Mouse (Mus musculus): ENCODE results near the gene Olfr159. TPM values are rescaled to one million over a fixed set of nuclear protein-coding genes. Genes with fewer than 3 reads are reported as not detected.
"Not testable (repeated sequence)": the region's sequence is repeated elsewhere in the genome, so short reads cannot be mapped to it uniquely, and the experiment has no call there.

Olfr159 gene
- not detected in 2 replicates for polyA plus RNA-seq (2015; fragmentation: Nextera tagmentation; extraction: Ambion mirVana)

GRCm38 (mm10) chr4:43770909-43771308 lies at the start of gene Olfr159:
Olfr159 (minus strand) TSS chr4:43771009.
- no peaks in the 10 kb centered on the region for H3K27me3 ChIP-seq (ENCODE audit: control insufficient read depth, insufficient read depth, low read length)
- no peaks in the 10 kb centered on the region for H3K9me3 ChIP-seq (replicated peaks; ENCODE audit: control insufficient read depth, low read length)
- WGBS = 81% methylated on average over 6 of the region's 6 CpGs
- no peak for ATAC-seq (ENCODE audit: insufficient read depth, low FRiP score)
- H3K4me1 ChIP-seq (ENCODE audit: control insufficient read depth, insufficient read depth, low read length) = no peaks in the 10 kb centered on the region
- H3K4me3 ChIP-seq (replicated peaks; ENCODE audit: low read length) = no peak within 1 kb of the TSS
- H3K36me3 ChIP-seq (ENCODE audit: control insufficient read depth, insufficient read depth, low read length) = no peaks in the 10 kb centered on the region
- no peak within 1 kb of the TSS for H3K27ac ChIP-seq (ENCODE audit: low read length)
- H3K4me2 ChIP-seq (ENCODE audit: low read depth, low read length) = no peak within 1 kb of the TSS
- H3K9ac ChIP-seq (ENCODE audit: low read length) = no peak within 1 kb of the TSS

GRCm38 (mm10) chr4:43798936-43799335 lies 28.1 kb upstream of the Olfr159 start:
- Histone ChIP-seq H3K4me2 (ENCODE audit: low read depth, low read length) (no peak overlapping the region), H3K9ac (ENCODE audit: low read length) (no peak overlapping the region), H3K4me1 (ENCODE audit: control insufficient read depth, insufficient read depth, low read length) (no peaks in the 10 kb centered on the region), H3K36me3 (ENCODE audit: control insufficient read depth, insufficient read depth, low read length) (no peaks in the 10 kb centered on the region), H3K9me3 (replicated peaks; ENCODE audit: control insufficient read depth, low read length) (0 out of 2 replicates have a peak, but pooled peaks cover 6% of the 10 kb centered on the region), H3K4me3 (replicated peaks; ENCODE audit: low read length) (no peak overlapping the region), H3K27ac (ENCODE audit: low read length) (no peak overlapping the region), H3K27me3 (ENCODE audit: control insufficient read depth, insufficient read depth, low read length) (no peaks in the 10 kb centered on the region)
- ATAC-seq (ENCODE audit: insufficient read depth, low FRiP score) = no peak
- WGBS = 61% methylated on average over 7 of the region's 7 CpGs

- ATAC-seq (ENCODE audit: insufficient read depth, low FRiP score); H3K9ac ChIP-seq (ENCODE audit: low read length); H3K4me1 ChIP-seq (ENCODE audit: control insufficient read depth, insufficient read depth, low read length); H3K27me3 ChIP-seq (ENCODE audit: control insufficient read depth, insufficient read depth, low read length); H3K36me3 ChIP-seq (ENCODE audit: control insufficient read depth, insufficient read depth, low read length); H3K4me3 ChIP-seq (replicated peaks; ENCODE audit: low read length); H3K27ac ChIP-seq (ENCODE audit: low read length); H3K4me2 ChIP-seq (ENCODE audit: low read depth, low read length); H3K9me3 ChIP-seq (replicated peaks; ENCODE audit: control insufficient read depth, low read length): not testable (repeated sequence)
- WGBS = 76% methylated on average over 5 of the region's 5 CpGs
These were observed 25.0 kb upstream of the Olfr159 start for GRCm38 (mm10) chr4:43795844-43796243.

GRCm38 (mm10) chr4:43795296-43795695 lies 24.5 kb upstream of the Olfr159 start:
- no peaks in the 10 kb centered on the region for H3K9me3 ChIP-seq (replicated peaks; ENCODE audit: control insufficient read depth, low read length)
- H3K36me3 ChIP-seq (ENCODE audit: control insufficient read depth, insufficient read depth, low read length) = no peaks in the 10 kb centered on the region
- H3K4me1 ChIP-seq (ENCODE audit: control insufficient read depth, insufficient read depth, low read length) = no peaks in the 10 kb centered on the region
- no peaks in the 10 kb centered on the region for H3K27me3 ChIP-seq (ENCODE audit: control insufficient read depth, insufficient read depth, low read length)
- H3K27ac ChIP-seq (ENCODE audit: low read length) = no peak overlapping the region
- H3K4me3 ChIP-seq (replicated peaks; ENCODE audit: low read length) = no peak overlapping the region
- no peak overlapping the region for H3K9ac ChIP-seq (ENCODE audit: low read length)
- 72% methylated on average over 6 of the region's 6 CpGs for WGBS
- no peak for ATAC-seq (ENCODE audit: insufficient read depth, low FRiP score)
- H3K4me2 ChIP-seq (ENCODE audit: low read depth, low read length) = no peak overlapping the region

GRCm38 (mm10) chr4:43772304-43772703 lies 1.5 kb upstream of the Olfr159 start:
- Histone ChIP-seq H3K9me3 (replicated peaks; ENCODE audit: control insufficient read depth, low read length) (no peaks in the 10 kb centered on the region), H3K36me3 (ENCODE audit: control insufficient read depth, insufficient read depth, low read length) (no peaks in the 10 kb centered on the region), H3K4me3 (replicated peaks; ENCODE audit: low read length) (no peak overlapping the region), H3K27me3 (ENCODE audit: control insufficient read depth, insufficient read depth, low read length) (no peaks in the 10 kb centered on the region), H3K27ac (ENCODE audit: low read length) (no peak overlapping the region), H3K4me1 (ENCODE audit: control insufficient read depth, insufficient read depth, low read length) (no peaks in the 10 kb centered on the region), H3K4me2 (ENCODE audit: low read depth, low read length) (no peak overlapping the region), H3K9ac (ENCODE audit: low read length) (no peak overlapping the region)
- ATAC-seq (ENCODE audit: insufficient read depth, low FRiP score) = no peak
- WGBS = 51% methylated on average over 2 of the region's 2 CpGs

GRCm38 (mm10) chr4:43771626-43772025 lies 817 bp upstream of the Olfr159 start:
- H3K9me3 ChIP-seq (replicated peaks; ENCODE audit: control insufficient read depth, low read length) = no peaks in the 10 kb centered on the region
- 48% methylated on average over 6 of the region's 6 CpGs for WGBS
- H3K27me3 ChIP-seq (ENCODE audit: control insufficient read depth, insufficient read depth, low read length) = no peaks in the 10 kb centered on the region
- no peaks in the 10 kb centered on the region for H3K36me3 ChIP-seq (ENCODE audit: control insufficient read depth, insufficient read depth, low read length)
- H3K4me2 ChIP-seq (ENCODE audit: low read depth, low read length) = no peak overlapping the region
- no peaks in the 10 kb centered on the region for H3K4me1 ChIP-seq (ENCODE audit: control insufficient read depth, insufficient read depth, low read length)
- H3K4me3 ChIP-seq (replicated peaks; ENCODE audit: low read length) = no peak overlapping the region
- ATAC-seq (ENCODE audit: insufficient read depth, low FRiP score) = no peak
- no peak overlapping the region for H3K9ac ChIP-seq (ENCODE audit: low read length)
- no peak overlapping the region for H3K27ac ChIP-seq (ENCODE audit: low read length)

- WGBS = 89% methylated on average over 2 of the region's 2 CpGs
- Histone ChIP-seq H3K9ac (ENCODE audit: low read length) (no peak overlapping the region), H3K27me3 (ENCODE audit: control insufficient read depth, insufficient read depth, low read length) (no peaks in the 10 kb centered on the region), H3K27ac (ENCODE audit: low read length) (no peak overlapping the region), H3K4me1 (ENCODE audit: control insufficient read depth, insufficient read depth, low read length) (no peaks in the 10 kb centered on the region), H3K36me3 (ENCODE audit: control insufficient read depth, insufficient read depth, low read length) (no peaks in the 10 kb centered on the region), H3K4me2 (ENCODE audit: low read depth, low read length) (no peak overlapping the region), H3K4me3 (replicated peaks; ENCODE audit: low read length) (no peak overlapping the region), H3K9me3 (replicated peaks; ENCODE audit: control insufficient read depth, low read length) (no peaks in the 10 kb centered on the region; the same call in 1 of the 2 replicates)
- no peak for ATAC-seq (ENCODE audit: insufficient read depth, low FRiP score)
These were observed 1.4 kb downstream of the Olfr159 start for GRCm38 (mm10) chr4:43769374-43769773.

GRCm38 (mm10) chr4:43768341-43768740 lies 2.5 kb downstream of the Olfr159 start:
- 74% methylated on average over 5 of the region's 5 CpGs for WGBS
- Histone ChIP-seq H3K4me2 (ENCODE audit: low read depth, low read length) (no peak overlapping the region), H3K36me3 (ENCODE audit: control insufficient read depth, insufficient read depth, low read length) (no peaks in the 10 kb centered on the region), H3K4me3 (replicated peaks; ENCODE audit: low read length) (no peak overlapping the region), H3K27ac (ENCODE audit: low read length) (no peak overlapping the region), H3K9ac (ENCODE audit: low read length) (no peak overlapping the region), H3K9me3 (replicated peaks; ENCODE audit: control insufficient read depth, low read length) (no peaks in the 10 kb centered on the region; the same call in 1 of the 2 replicates), H3K4me1 (ENCODE audit: control insufficient read depth, insufficient read depth, low read length) (no peaks in the 10 kb centered on the region), H3K27me3 (ENCODE audit: control insufficient read depth, insufficient read depth, low read length) (no peaks in the 10 kb centered on the region)
- ATAC-seq (ENCODE audit: insufficient read depth, low FRiP score) = no peak

GRCm38 (mm10) chr4:43763410-43763809 lies 7.4 kb downstream of the Olfr159 start:
- 0 out of 2 replicates have a peak overlapping the region, but pooled peaks have one; percentile 1 for H3K9ac ChIP-seq (ENCODE audit: low read length)
- no peak overlapping the region for H3K4me3 ChIP-seq (replicated peaks; ENCODE audit: low read length)
- no peaks in the 10 kb centered on the region; the same call in 1 of the 2 replicates for H3K9me3 ChIP-seq (replicated peaks; ENCODE audit: control insufficient read depth, low read length)
- no peaks in the 10 kb centered on the region for H3K36me3 ChIP-seq (ENCODE audit: control insufficient read depth, insufficient read depth, low read length)
- H3K4me1 ChIP-seq (ENCODE audit: control insufficient read depth, insufficient read depth, low read length) = no peaks in the 10 kb centered on the region
- ATAC-seq (ENCODE audit: insufficient read depth, low FRiP score) = 0 out of 2 replicates have a peak, but pooled peaks have one; percentile 56
- H3K4me2 ChIP-seq (ENCODE audit: low read depth, low read length) = no peak overlapping the region
- no peak overlapping the region for H3K27ac ChIP-seq (ENCODE audit: low read length)
- 20% methylated on average over 7 of the region's 7 CpGs for WGBS
- no peaks in the 10 kb centered on the region for H3K27me3 ChIP-seq (ENCODE audit: control insufficient read depth, insufficient read depth, low read length)

All from stomach, embryonic 16.5 days (tissue).